Mouse (Mus musculus): ENCODE results near the gene Brpf3.

- TF ChIP-seq CTCF (IDR thresholded peaks at IDR 0.05) (no peak), EP300 (IDR thresholded peaks at IDR 0.05) (no peak)
Measured at GRCm38 (mm10) chr17:28872322-28872721, 71.4 kb downstream of the Brpf3 start.
